Mouse (Mus musculus): ENCODE data around the gene Efcab14. TPM values are rescaled to one million over a fixed set of nuclear protein-coding genes. Genes with fewer than 3 reads are reported as not detected.

Efcab14 gene
- polyA plus RNA-seq, 1 experiment: 11.1 TPM

DNA sequence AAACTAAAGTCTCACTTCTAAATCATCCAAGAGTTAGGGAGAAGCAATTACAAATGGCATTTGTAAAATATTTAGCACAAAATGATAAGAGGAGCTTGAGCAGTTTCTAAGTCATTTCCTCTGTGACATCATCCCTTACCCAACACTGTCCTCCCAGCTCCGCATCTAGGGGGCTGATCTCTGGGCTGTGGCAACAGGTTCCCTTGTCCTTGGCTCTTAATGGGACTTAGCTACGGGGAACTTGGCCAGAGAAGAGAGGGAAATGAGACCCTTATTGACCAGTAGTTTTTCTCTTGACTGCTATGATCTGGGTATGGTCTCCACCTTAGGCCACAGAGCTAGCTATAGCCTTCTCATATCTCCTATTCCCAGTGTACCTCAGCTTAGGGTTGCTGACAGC is 87.7 kb downstream of the Efcab14 start:
- Histone ChIP-seq H3K36me3 (ENCODE audit: control insufficient read depth, insufficient read depth) (no peaks in the 10 kb centered on the region), H3K4me3 (no peak overlapping the region)
- TF ChIP-seq MYOG (IDR thresholded peaks at IDR 0.05; ENCODE audit: control insufficient read depth in 1 of 3, insufficient read depth in 1 of 3, insufficient read length in 2 of 3, low read depth in 2 of 3) (no peak), POLR2A (IDR thresholded peaks at IDR 0.05; ENCODE audit: insufficient read length, low read depth) (no peak), MYOD1 (IDR thresholded peaks at IDR 0.05; ENCODE audit: control insufficient read depth in 1 of 3, insufficient read length in 2 of 3, low read depth in 2 of 3) (no peak), CEBPB (IDR thresholded peaks at IDR 0.05; ENCODE audit: insufficient read depth, poor library complexity, severe bottlenecking) (no peak), USF1 (IDR thresholded peaks at IDR 0.05; ENCODE audit: low read depth) (no peak), E2F4 (IDR thresholded peaks at IDR 0.05; ENCODE audit: insufficient read depth) (no peak), TCF12 (IDR thresholded peaks at IDR 0.05; ENCODE audit: insufficient read depth, poor library complexity, severe bottlenecking) (no peak), MAX (IDR thresholded peaks at IDR 0.05; ENCODE audit: low read depth) (no peak), POLR2AphosphoS2 (IDR thresholded peaks at IDR 0.05; ENCODE audit: insufficient read length, low read depth) (no peak), SRF (IDR thresholded peaks at IDR 0.05; ENCODE audit: control insufficient read depth, insufficient read length, low read depth) (no peak), TCF3 (IDR thresholded peaks at IDR 0.05; ENCODE audit: insufficient read length, low read depth) (no peak), REST (IDR thresholded peaks at IDR 0.05; ENCODE audit: insufficient read depth, insufficient read length) (no peak)

More for the DNA sequence above, 87.7 kb downstream of the Efcab14 start:
- Histone ChIP-seq H3K4me2 (ENCODE audit: low read depth) (no peak overlapping the region), H3ac (ENCODE audit: control insufficient read depth, insufficient read length) (no peak overlapping the region), H3K27me3 (ENCODE audit: control insufficient read depth, insufficient read depth, insufficient read length) (no peaks in the 10 kb centered on the region), H3K79me2 (ENCODE audit: control insufficient read depth, insufficient read depth) (peaks cover 13% of the 10 kb centered on the region)

Other genes with a start within 250 kb of the Efcab14 start
- gene Cyp4a14, start 241.6 kb upstream of the Efcab14 start, polyA plus RNA-seq (2012; fragmentation: generic; extraction: Trizol): not detected
- not detected for gene Cyp4a10, start 219.5 kb upstream of the Efcab14 start, polyA plus RNA-seq (2012; fragmentation: generic; extraction: Trizol)
- not detected for gene Cyp4a31, start 174.1 kb upstream of the Efcab14 start, polyA plus RNA-seq (2012; fragmentation: generic; extraction: Trizol)
- gene Cyp4a32, start 136.8 kb upstream of the Efcab14 start, polyA plus RNA-seq (2012; fragmentation: generic; extraction: Trizol): not detected
- 0.84 TPM for gene Cyp4b1, start 90.0 kb upstream of the Efcab14 start, polyA plus RNA-seq (2012; fragmentation: generic; extraction: Trizol)
- not detected for gene Tex38, start 43.3 kb downstream of the Efcab14 start, polyA plus RNA-seq (2012; fragmentation: generic; extraction: Trizol)
- gene Atpaf1, start 47.1 kb downstream of the Efcab14 start, polyA plus RNA-seq (2012; fragmentation: generic; extraction: Trizol): 12.5 TPM
- gene Mob3c, start 90.3 kb downstream of the Efcab14 start, polyA plus RNA-seq (2012; fragmentation: generic; extraction: Trizol): 4.9 TPM
- 31.7 TPM for gene Mknk1, start 101.5 kb downstream of the Efcab14 start, polyA plus RNA-seq (2012; fragmentation: generic; extraction: Trizol)
- gene Kncn, start 146.7 kb downstream of the Efcab14 start, polyA plus RNA-seq (2012; fragmentation: generic; extraction: Trizol): not detected
- not detected for gene 6430628N08Rik, start 152.9 kb downstream of the Efcab14 start, polyA plus RNA-seq (2012; fragmentation: generic; extraction: Trizol)
- 0.01 TPM for gene Dmbx1, start 202.2 kb downstream of the Efcab14 start, polyA plus RNA-seq (2012; fragmentation: generic; extraction: Trizol)